Mouse (Mus musculus) adrenal gland, adult 2 months (tissue): ENCODE measurements around the gene Slc18b1. TPM values are rescaled to one million over a fixed set of nuclear protein-coding genes. Genes with fewer than 3 reads are reported as not detected.
"Not testable (repeated sequence)": the region's sequence is repeated elsewhere in the genome, so short reads cannot be mapped to it uniquely, and the experiment has no call there.

Experiments
- DNase-seq: peaks from one replicate; pipeline ENCODE4 v3.0.0; 2021
- long read RNA-seq: library from polyadenylated mRNA; stranded (forward); transcript quantifications from one replicate; pipeline ENCODE4 v2.0.0, GENCODE M21; 2021
- polyA plus RNA-seq: library from polyadenylated mRNA; depleted of rRNA; stranded (reverse); fragments of >200 nt; gene quantifications from 2 replicates; pipeline ENCODE4 v1.2.3, GENCODE M21; 2012; rRNA removed
- total RNA-seq, 2 experiments: library from RNA; stranded (reverse); gene quantifications; 2 replicates each; pipeline ENCODE4 v1.2.3; 2021

The Slc18b1 gene
- total RNA-seq = 10 to 100 TPM; 24.6 to 37.9 TPM
- 16.4 and 17.1 TPM in 2 replicates for polyA plus RNA-seq
- long read RNA-seq, transcript Slc18b1-201 (14 exons, 2,837 nt) = major isoform, 9 of 12 reads
- long read RNA-seq, partial matches to known transcripts = 0 of 12 reads
- long read RNA-seq, other reads (novel, unspliced or antisense) = 3 of 12 reads

DNA sequence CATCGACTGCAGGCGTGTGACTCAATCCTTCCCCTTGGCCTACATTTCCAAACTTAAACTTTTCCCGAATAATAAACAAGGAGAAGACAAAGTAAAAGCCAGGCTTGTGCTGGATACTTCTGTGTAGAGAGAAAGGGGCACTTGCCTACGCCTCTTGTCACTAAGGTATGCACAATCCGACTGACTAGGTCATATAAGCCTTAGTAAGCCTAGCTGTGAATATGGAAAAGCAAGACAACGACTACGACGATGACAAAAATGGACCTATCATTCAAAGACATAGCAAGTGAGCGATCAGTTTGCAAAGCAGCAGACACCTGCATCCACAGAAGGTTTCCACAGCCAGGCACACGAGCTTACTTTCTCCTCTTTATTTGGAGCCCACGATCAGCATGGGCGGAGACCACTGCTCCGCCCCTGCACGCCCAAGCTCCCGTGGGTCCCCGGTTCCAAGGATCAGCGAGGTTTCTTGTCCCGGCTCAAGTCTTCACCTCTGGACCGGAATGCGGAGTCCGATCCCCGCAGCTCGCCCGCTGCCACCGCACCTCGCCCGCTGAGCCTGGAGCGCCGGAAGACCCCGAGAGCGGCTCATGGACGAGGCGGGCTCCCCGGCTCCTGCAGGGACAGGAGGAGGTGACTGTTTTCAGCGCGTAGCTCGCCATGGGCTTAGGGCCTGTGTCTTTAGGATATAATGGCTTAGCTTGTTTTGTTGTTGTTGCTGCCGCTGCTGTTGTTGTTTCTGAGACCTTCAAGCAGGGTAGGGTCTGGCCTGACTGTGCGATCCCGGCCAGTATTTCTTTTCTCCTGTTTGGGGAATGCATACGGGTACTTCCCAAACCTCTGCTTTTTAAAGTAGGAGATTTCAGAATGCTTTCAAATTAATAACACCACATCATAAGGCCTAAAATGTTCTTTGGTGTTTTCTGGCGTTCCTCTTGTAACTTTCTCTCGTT is at the start of gene Slc18b1:
Slc18b1 (plus strand) TSS at position 436 of the 953 bp plus-strand sequence.
- DNase-seq = peak; percentile 82

DNA sequence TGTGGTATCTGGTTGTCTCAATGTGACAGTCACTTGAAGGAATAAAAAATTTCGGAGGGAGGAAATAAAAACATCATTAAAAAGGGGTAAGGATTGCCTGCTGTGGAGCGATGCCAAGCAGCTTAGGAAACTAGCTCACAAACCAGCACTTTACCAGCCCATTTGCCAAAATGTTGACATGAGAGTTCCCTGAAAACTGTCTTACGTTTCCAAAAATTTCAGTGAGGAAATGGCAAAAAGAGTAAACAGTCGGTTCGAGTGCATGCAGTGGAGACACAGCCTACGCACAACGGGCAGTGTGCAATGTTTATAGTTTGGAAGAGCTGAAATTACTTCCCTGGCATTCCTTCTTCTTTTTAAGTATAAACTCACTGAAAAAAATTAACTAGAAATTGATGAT is 42.6 kb upstream of the Slc18b1 start:
- DNase-seq = no peak

DNA sequence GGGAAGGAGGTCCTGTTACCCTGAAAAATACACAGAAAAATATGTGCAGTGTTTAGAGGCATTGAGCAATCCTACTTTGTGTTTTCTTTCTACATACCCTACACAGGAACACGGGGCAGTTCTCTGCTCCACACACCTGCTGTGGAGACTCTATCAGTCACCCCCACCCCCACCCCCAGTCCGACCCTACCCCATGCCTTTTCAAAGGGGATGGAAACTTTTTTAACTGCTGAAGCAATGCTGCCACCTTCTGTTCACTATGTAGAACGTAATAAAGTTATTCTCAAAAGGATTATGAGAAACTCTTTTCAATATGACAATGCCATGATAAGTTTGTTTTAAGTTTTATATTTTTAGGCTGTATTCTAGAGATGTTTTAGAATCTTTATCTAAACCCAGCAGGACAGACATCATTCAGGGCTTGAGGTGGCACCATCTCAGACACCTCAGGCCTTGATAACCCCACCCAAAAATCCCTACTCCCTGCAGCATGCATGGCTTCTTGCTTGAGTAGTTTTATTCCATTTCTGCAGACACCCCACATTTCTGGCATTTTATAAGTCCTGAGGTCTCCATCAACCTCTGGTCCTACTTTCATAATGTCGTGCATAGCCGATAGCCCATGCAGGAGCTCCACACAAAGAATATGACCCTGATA is 19.4 kb upstream of the Slc18b1 start:
- no peak for DNase-seq

GRCm38 (mm10) chr10:23780539-23781275 is 16.1 kb upstream of the Slc18b1 start:
- DNase-seq = no peak

- no peak for DNase-seq
Observed at GRCm38 (mm10) chr10:23781760-23782735, 14.7 kb upstream of the Slc18b1 start.

- DNase-seq = no peak
Observed at GRCm38 (mm10) chr10:23782855-23783492, 13.8 kb upstream of the Slc18b1 start.

- DNase-seq = no peak
Observed at GRCm38 (mm10) chr10:23783493-23783884, 13.3 kb upstream of the Slc18b1 start.

GRCm38 (mm10) chr10:23784121-23784520 is 12.7 kb upstream of the Slc18b1 start:
- DNase-seq = no peak

GRCm38 (mm10) chr10:23785599-23785998 is 11.2 kb upstream of the Slc18b1 start:
- not testable (repeated sequence) for DNase-seq

DNA sequence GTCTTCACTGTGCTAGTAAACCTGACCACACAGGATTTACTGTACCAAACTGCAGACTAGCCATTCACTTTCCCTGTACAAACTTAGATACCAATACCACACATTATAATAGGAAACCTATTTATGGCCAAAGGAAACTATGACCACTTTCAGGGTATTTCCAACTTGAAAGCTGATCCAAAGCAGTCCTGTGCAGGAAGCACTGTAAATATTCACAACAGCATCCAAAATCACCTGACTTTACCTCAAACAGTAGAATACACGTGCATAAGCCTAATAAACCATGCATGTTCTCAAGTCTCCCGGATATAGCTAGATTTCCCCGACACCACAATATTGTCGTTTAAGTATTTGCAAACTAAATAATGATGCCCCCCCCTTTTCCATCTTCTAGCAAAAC is 10.7 kb upstream of the Slc18b1 start:
- DNase-seq = no peak

DNA sequence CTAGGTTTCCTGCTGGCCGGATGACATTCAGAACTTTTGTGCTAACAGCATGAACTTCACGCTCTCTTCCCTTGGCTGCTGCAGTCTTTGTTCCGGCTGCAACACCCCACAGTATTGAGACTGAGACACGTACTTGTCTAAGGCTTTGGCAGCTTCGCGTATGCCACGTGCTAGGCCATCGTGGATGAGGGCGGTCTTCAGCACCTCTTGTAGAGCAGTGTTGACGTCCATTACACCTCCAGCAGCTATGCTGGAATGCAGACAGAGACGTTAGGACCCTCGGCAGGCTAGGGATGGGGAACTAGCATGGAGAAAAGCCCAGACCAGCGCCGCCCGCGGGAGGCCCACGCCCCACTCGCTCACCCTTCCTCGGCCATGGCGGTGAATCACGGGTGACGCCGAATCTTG is 10.2 kb upstream of the Slc18b1 start:
- DNase-seq = not testable (repeated sequence)

DNA sequence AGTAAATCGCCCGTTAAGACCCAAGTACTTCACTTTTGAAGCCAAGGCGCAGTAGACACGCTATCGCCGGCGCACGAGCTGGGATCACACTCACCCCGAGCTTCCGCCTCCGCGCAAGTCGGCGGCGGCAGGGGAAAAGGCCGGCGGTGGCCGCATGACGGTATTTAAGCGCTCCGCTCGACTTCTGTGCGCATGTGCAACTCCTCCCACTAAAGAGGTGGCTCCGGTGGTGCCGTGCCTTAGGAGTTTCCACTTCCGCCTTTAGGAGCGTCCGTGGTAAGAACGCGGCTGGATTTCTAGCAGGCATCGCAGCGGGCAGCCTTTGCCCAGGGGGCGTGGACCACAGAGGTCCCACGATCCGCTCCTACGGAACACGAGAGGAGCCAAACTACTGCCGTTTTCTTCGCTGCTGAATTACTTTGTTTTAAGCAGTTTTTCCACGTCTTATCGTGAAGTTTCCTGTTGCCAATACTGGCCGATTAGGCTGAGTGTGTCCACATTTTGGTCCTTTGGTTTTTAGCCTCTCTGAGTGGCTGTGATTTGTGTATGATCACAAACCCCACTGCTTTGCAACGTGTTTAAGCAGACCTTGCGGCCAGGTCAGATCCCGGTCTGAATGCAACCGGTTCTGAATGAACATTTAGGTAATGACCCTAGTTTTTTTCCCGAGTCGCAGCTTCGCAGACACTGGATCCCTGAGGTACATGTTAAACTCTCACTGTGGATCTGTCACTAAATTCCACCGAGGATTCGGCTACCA is 9.5 kb upstream of the Slc18b1 start, which contains the start of gene Rps12:
Rps12 (minus strand) TSS at position 214 of the 760 bp plus-strand sequence.
- peak; percentile 98 for DNase-seq

- no peak for DNase-seq
Observed at GRCm38 (mm10) chr10:23788056-23788600, 8.7 kb upstream of the Slc18b1 start.

GRCm38 (mm10) chr10:23795871-23796520 is 790 bp upstream of the Slc18b1 start:
- DNase-seq = no peak

DNA sequence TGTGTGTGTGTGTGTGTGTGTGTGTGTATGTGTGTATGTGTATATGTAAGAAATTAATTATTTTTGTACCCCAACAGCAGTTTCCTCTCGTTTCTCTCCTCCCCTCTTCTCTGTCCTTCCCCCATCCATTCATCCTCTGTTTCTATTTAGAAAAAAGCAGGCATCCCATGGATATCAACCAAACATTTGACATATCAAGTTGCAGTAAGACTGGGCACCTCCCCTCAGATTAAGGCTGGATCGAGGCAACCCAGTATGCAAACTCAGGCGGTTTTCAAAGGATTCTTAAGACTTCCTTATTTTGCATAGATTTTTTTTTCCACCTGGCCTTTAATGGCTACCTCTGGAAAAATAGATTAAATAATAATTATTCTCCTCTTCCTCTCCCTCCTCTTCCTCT is 820 bp downstream of the Slc18b1 start:
- no peak for DNase-seq

- no peak for DNase-seq
Observed at GRCm38 (mm10) chr10:23798142-23798541, 1.4 kb downstream of the Slc18b1 start.

GRCm38 (mm10) chr10:23799933-23800332 is 3.1 kb downstream of the Slc18b1 start:
- DNase-seq = no peak

- no peak for DNase-seq
Observed at GRCm38 (mm10) chr10:23802911-23803310, 6.1 kb downstream of the Slc18b1 start.

GRCm38 (mm10) chr10:23804665-23805064 is 7.9 kb downstream of the Slc18b1 start:
- DNase-seq = no peak
